In genomic region chr12:41575221-41575620, GRCm38 (mm10) we compare ENCODE assay signal across 19 mouse cellular contexts.
"Had no signal": no experiment of that assay in that cellular context is flagged by ENCODE, and none has a peak within 500 bp of the region (broad histone marks: within the 10 kb centered on the region; RNA-seq: fewer than 3 reads in every experiment).

No protein-coding gene starts in this region.

- H3K9me3 ChIP-seq: lung, embryonic 15.5 days; midbrain, embryonic 10.5 days; midbrain, embryonic 12.5 days; neural tube, embryonic 13.5 days; neural tube, embryonic 15.5 days had no signal

- H3K4me3 ChIP-seq: lung, embryonic 15.5 days; midbrain, embryonic 10.5 days; midbrain, embryonic 12.5 days; myocyte; neural tube, embryonic 13.5 days; neural tube, embryonic 15.5 days had no signal

- H3K4me2 ChIP-seq: lung, embryonic 15.5 days; midbrain, embryonic 12.5 days; neural tube, embryonic 13.5 days; neural tube, embryonic 15.5 days had no signal

- H3K27ac ChIP-seq: lung, embryonic 15.5 days; midbrain, embryonic 10.5 days; midbrain, embryonic 12.5 days; neural tube, embryonic 13.5 days; neural tube, embryonic 15.5 days had no signal

- ATAC-seq: lung, postnatal 0 days; midbrain, embryonic 16.5 days had no signal

- H3K27me3 ChIP-seq: lung, embryonic 15.5 days; midbrain, embryonic 12.5 days; neural tube, embryonic 13.5 days; neural tube, embryonic 15.5 days had no signal

- H3K9ac ChIP-seq: lung, embryonic 15.5 days; midbrain, embryonic 12.5 days; neural tube, embryonic 13.5 days; neural tube, embryonic 15.5 days had no signal

- DNase-seq: lung, adult 18-20 months; lung, postnatal 4 days; midbrain, embryonic 14.5 days; retina, postnatal 1 day; right cerebral cortex, adult 18-20 months; right cerebral cortex, postnatal 25 days; right cerebral cortex, postnatal 4 days; spleen, adult 18-20 months; thymus, adult 18-20 months; thymus, postnatal 14 days; thymus, postnatal 36 days had no signal

- H3K4me1 ChIP-seq: lung, embryonic 15.5 days; midbrain, embryonic 10.5 days; midbrain, embryonic 12.5 days; neural tube, embryonic 13.5 days; neural tube, embryonic 15.5 days had no signal

- H3K36me3 ChIP-seq: lung, embryonic 15.5 days; midbrain, embryonic 10.5 days; midbrain, embryonic 12.5 days; neural tube, embryonic 13.5 days; neural tube, embryonic 15.5 days had no signal
